Mouse (Mus musculus) lung, postnatal 0 days (tissue): Measurements from ENCODE around the gene Rbm20. TPM values are rescaled to one million over a fixed set of nuclear protein-coding genes. Genes with fewer than 3 reads are reported as not detected.

Source experiments
- ATAC-seq: fragments of 200-750 bp; cut with Nextera tagmentation; 2 replicates; pipeline ENCODE4 v1.8.0; 2017; ENCODE audit warnings: moderate library complexity
- DNase-seq: peaks from one replicate; pipeline ENCODE4 v3.0.0-alpha.2; 2016; ENCODE audit warnings: low spot score
- H3K27ac ChIP-seq: fragments of 300-500 bp; sonication (generic); 2 replicates; pipeline ENCODE4 v1.5.1; 2014; ENCODE audit warnings: antibody characterized with exemption, mild to moderate bottlenecking, low read length, mixed read lengths
- H3K27me3 ChIP-seq: fragments of 300-500 bp; sonication (generic); replicated peaks from 2 replicates; pipeline ENCODE4 v1.6.1; 2014; ENCODE audit warnings: low read length, mixed read lengths; ENCODE audit not compliant: insufficient read depth
- H3K36me3 ChIP-seq: fragments of 300-500 bp; sonication (generic); 2 replicates; pipeline ENCODE4 v1.6.1; 2014; ENCODE audit warnings: low read length, mixed read lengths; ENCODE audit not compliant: insufficient read depth
- H3K4me1 ChIP-seq: fragments of 300-500 bp; sonication (generic); 2 replicates; pipeline ENCODE4 v1.6.1; 2014; ENCODE audit warnings: antibody characterized with exemption, low read depth, low read length, mixed read lengths; ENCODE audit not compliant: insufficient read depth
- H3K4me2 ChIP-seq: fragments of 300-500 bp; sonication (generic); replicated peaks from 2 replicates; pipeline ENCODE4 v1.6.1; 2014; ENCODE audit warnings: low read depth, mild to moderate bottlenecking, low read length, moderate library complexity, mixed read lengths
- H3K4me3 ChIP-seq: fragments of 300-500 bp; sonication (generic); 2 replicates; pipeline ENCODE4 v1.5.1; 2014; ENCODE audit warnings: low read depth, low read length
- H3K9ac ChIP-seq: fragments of 300-500 bp; sonication (generic); replicated peaks from 2 replicates; pipeline ENCODE4 v1.6.1; 2014; ENCODE audit warnings: low read depth, mild to moderate bottlenecking
- H3K9me3 ChIP-seq: fragments of 300-500 bp; sonication (generic); 2 replicates; pipeline ENCODE4 v1.6.1; 2016; ENCODE audit warnings: low read length, mixed read lengths
- CTCF ChIP-seq: IDR thresholded peaks from 2 replicates; pipeline ENCODE4 v1.5.1; 2016; ENCODE audit warnings: antibody characterized with exemption, mild to moderate bottlenecking
- EP300 ChIP-seq: IDR thresholded peaks from 2 replicates; pipeline ENCODE4 v1.6.1; 2016; ENCODE audit warnings: antibody characterized with exemption, mild to moderate bottlenecking, control low read depth
- whole genome bisulfite sequencing: fragments of 180-500 bp; shearing (Covaris S2); extraction: QIAGEN DNeasy Blood & Tissue Kit; methylation state at CpG from one replicate; pipeline ENCODE4 v1.1.7; 2014; 5-methylcytosine and 5-hydroxymethylcytosine counted together
- polyA plus RNA-seq: library from polyadenylated mRNA; unstranded; fragments of >200 nt; fragmentation: Nextera tagmentation; extraction: Ambion mirVana; gene quantifications from 2 replicates; pipeline ENCODE4 v1.2.1, GENCODE M21; 2015

Rbm20 gene
- polyA plus RNA-seq, 1 experiment from 2014 or later = 0.51 TPM

DNA sequence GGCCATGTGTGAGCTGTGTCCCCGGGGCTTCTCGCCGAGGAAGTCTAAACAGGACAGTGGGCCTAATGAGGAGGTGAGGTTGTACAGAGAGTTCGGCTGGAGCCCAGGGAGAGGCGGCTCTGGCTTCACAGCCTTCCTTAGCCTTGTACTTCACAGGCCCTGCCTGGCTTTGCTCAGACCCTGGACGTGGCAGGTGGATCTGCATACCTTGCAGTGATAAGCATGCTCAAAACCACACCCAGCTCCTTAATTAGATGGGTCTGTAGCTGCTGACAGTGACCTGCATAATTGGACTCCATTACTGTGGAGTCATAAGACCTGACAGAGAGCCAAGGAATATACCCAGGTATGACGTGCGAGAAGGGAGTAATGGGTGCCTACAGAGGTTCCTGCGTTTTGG lies 102.3 kb downstream of the Rbm20 start:
- TF ChIP-seq CTCF = no peak
- no peak for TF ChIP-seq EP300
- no peak overlapping the region for H3K27ac ChIP-seq

DNA sequence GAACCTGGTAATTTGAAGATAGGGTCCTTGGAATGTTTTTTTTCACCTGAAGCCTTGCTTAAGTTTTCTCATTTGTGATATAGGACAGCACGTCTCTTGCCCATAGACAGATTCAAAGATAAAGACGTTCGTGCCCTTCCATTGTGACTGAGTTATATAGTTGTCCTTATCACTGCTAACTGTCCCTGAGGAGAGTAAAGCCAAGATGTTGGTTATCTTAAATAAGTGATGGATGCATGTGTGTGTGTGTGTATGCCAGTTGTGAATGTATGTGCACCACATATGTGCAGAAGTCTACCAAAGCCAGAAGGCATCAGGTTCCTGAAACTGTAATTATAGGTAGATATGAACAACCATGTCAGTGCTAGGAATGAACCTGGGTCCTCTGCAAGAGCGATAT lies 102.7 kb downstream of the Rbm20 start:
- Histone ChIP-seq H3K4me3 (no peak overlapping the region), H3K4me1 (no peaks in the 10 kb centered on the region), H3K27me3 (no peaks in the 10 kb centered on the region), H3K27ac (no peak overlapping the region), H3K36me3 (no peaks in the 10 kb centered on the region), H3K4me2 (no peak overlapping the region), H3K9ac (no peak overlapping the region), H3K9me3 (no peaks in the 10 kb centered on the region)
- ATAC-seq (no peak), DNase-seq (no peak)
- whole genome bisulfite sequencing = 85% methylated on average over 4 of the region's 4 CpGs
- no peak for TF ChIP-seq EP300
- no peak for TF ChIP-seq CTCF

More for the DNA sequence above, 102.3 kb downstream of the Rbm20 start:
- Histone ChIP-seq H3K9ac (no peak overlapping the region), H3K9me3 (no peaks in the 10 kb centered on the region), H3K27me3 (no peaks in the 10 kb centered on the region), H3K4me1 (no peaks in the 10 kb centered on the region), H3K36me3 (no peaks in the 10 kb centered on the region), H3K4me2 (no peak overlapping the region), H3K4me3 (no peak overlapping the region)
- no peak for DNase-seq
- ATAC-seq = no peak
- WGBS = 85% methylated on average over 9 of the region's 9 CpGs

DNA sequence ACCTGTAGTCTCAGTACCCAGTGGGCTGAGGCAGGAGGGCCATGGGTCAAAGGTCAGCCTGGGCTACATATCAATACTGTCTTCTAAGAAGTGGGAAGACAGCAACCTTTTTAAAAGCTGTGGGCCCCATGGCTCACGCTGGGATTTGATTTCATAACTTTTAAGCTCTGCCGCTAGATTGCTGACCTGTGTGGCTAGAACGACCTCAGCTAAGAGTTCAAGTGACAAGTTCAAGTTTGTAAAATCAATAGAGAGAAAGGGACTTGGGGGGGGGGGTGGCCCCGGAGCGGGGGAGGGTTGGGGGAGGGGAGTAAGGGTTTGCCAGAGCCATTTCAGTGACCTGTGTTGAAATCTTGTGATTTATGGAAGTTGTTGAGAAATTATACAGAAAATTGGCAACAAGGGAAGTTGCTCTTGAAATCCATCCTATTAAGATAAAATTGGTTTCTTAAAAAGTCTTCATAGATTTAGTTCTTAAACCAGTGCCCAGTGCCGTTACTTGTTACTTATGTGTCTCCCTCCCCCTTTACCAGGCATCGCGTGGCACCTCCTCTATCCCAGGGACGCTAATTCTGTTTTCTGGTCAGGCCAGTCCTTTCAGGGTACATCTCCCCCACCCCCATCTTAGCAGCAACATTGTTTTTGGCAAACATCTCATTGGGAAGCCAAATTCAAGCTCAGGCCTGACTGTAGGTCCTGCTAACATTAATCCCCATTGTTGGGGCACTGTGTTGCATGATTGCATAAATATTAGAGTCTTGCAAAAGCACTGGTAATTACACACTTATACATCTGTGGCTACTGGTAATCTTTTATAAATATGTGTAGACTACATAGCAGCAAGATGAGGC lies 103.9 kb downstream of the Rbm20 start:
- H3K27me3 ChIP-seq = no peaks in the 10 kb centered on the region
- 31% methylated on average over 9 of the region's 9 CpGs for WGBS
- H3K9ac ChIP-seq = no peak overlapping the region
- DNase-seq (peak; percentile 75), ATAC-seq (peak; percentile 83)
- no peak overlapping the region for H3K27ac ChIP-seq
- H3K4me2 ChIP-seq = no peak overlapping the region
- H3K4me3 ChIP-seq = no peak overlapping the region
- TF ChIP-seq CTCF = no peak
- no peak; the same call in 1 of the 2 replicates for TF ChIP-seq EP300
- no peaks in the 10 kb centered on the region for H3K9me3 ChIP-seq
- H3K36me3 ChIP-seq = no peaks in the 10 kb centered on the region
- no peaks in the 10 kb centered on the region for H3K4me1 ChIP-seq

DNA sequence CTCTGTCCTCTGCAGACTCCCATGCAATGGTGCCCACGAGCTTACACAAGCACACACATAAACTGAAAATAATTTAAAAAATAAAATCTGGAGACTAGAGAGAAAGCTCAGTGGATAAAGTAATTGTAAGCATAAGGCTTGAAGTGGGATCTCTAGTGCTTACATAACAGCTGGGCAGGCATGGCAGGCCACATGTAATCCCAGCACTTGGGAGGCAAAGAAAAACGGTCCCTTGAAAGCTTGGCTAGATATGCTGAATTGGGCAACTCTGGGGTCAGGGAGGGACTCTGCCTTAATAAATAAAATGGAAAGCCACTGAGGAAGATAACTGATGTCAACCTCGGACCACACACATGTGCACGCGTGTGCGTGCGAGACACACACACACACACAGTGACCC lies 104.7 kb downstream of the Rbm20 start:
- Histone ChIP-seq H3K27ac (no peak overlapping the region), H3K27me3 (no peaks in the 10 kb centered on the region), H3K4me1 (no peaks in the 10 kb centered on the region), H3K4me3 (no peak overlapping the region), H3K36me3 (no peaks in the 10 kb centered on the region), H3K4me2 (no peak overlapping the region), H3K9me3 (no peaks in the 10 kb centered on the region), H3K9ac (no peak overlapping the region)
- ATAC-seq = peak; percentile 75
- DNase-seq = peak; percentile 76
- TF ChIP-seq CTCF (no peak), EP300 (no peak)
- 62% methylated on average over 7 of the region's 7 CpGs for WGBS

DNA sequence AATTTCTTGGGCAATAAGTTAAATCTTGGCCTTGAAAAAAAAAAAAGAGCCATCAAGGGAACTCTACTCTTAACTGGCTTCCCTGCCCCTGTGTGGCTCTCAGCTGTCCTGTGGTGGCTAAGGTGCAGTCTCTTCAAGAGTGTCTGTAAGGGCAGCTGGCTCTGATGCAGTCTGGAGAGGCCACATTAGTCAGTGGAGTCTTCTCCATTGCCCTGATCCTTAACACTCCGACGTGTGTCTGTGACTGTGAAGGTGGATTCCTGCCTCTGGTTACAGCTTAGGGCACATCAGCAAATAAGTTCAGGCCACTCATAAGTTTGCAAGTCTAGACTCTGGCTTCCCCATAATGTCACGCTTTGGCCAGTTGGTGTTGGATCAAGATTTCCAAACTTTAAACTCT lies 108.2 kb downstream of the Rbm20 start:
- no peak for TF ChIP-seq CTCF
- no peak for TF ChIP-seq EP300
- H3K4me1 ChIP-seq = no peaks in the 10 kb centered on the region
- no peaks in the 10 kb centered on the region for H3K36me3 ChIP-seq
- H3K9me3 ChIP-seq = no peaks in the 10 kb centered on the region
- no peaks in the 10 kb centered on the region for H3K27me3 ChIP-seq
- H3K27ac ChIP-seq = no peak overlapping the region
- no peak overlapping the region for H3K9ac ChIP-seq
- 88% methylated on average over 3 of the region's 3 CpGs for WGBS
- ATAC-seq = no peak
- H3K4me3 ChIP-seq = no peak overlapping the region
- no peak for DNase-seq
- H3K4me2 ChIP-seq = no peak overlapping the region

DNA sequence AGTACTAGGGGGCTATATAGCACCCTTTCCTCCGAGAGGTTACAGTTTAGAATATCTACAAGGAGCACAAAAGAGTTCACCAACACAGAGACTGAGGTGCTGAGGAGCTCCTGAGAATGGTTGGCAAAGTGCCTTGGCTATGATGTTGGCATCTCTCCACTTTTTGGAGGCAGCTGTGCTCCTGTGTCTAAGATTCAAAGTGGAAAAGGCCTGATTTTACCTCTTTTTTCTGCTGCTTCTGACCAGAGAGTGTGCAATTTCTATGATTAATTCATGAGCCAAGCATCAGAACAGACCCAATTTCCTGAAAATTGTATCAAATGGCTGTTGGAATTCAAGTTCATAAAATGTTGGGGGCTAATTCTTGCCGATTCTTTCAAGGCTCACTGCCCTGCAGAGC lies 109.1 kb downstream of the Rbm20 start:
- H3K4me3 ChIP-seq = no peak overlapping the region

More for the DNA sequence above, 109.1 kb downstream of the Rbm20 start:
- Histone ChIP-seq H3K9me3 (no peaks in the 10 kb centered on the region), H3K27ac (no peak overlapping the region), H3K36me3 (no peaks in the 10 kb centered on the region), H3K4me2 (no peak overlapping the region), H3K4me1 (no peaks in the 10 kb centered on the region), H3K9ac (no peak overlapping the region), H3K27me3 (no peaks in the 10 kb centered on the region)
- ATAC-seq = no peak
- TF ChIP-seq EP300 = no peak
- WGBS = 53% methylated on average over 2 of the region's 2 CpGs
- DNase-seq = no peak
